Mouse (Mus musculus) hindlimb bud, embryonic 11.5 days (tissue): Measurements from ENCODE around the gene Rhox2g.
"Not testable (repeated sequence)": the region's sequence is repeated elsewhere in the genome, so short reads cannot be mapped to it uniquely, and the experiment has no call there.

Experiments used
- DNase-seq: peaks from one replicate; pipeline ENCODE4 v3.0.0-alpha.2; 2012; ENCODE audit warnings: low read depth, low spot score; ENCODE audit errors: extremely low spot score

The Rhox2g gene

DNA sequence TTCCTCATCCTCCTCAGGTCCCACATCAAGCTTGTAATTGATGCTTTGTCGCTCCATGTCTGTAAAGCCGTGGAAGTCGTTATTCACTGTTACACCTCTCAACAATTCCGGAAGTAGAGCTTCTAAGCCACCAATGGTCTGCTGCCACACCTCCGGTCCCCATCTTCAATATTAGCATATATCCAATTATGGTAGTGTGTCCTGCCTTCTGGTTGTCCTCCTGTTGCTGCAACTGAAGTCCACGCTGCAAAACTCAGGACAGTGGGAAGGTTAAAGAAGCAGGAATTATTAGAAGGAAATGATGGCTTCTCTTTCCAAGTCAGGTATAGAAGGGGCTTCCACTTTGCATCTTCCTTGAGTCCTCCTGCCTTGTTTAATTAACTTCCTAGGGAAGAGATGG is at the start of gene Rhox2g:
Gene Rhox2g, minus strand, starts transcription at position 101 of the 400 bp plus-strand sequence.
- DNase-seq: not testable (repeated sequence)

DNA sequence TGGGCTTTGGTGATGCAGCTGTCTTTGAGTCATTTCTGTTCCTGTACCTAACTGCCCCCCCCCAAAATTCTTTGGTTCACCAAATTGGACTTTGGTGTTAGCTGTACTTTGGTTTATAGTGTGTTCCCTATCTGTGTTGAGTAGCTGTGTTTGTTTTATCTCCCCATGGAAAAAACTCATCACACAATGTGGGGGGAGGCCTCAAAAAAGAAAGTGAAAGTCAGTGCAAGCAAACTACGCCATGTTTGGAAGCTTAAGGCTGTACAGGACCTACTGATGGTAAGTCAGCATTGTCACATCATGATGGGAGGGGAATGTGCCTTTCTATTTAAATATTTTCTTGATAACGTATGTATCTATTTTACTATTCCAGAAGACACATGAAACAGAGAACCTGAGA is 49.0 kb upstream of the Rhox2g start:
- no peak for DNase-seq

DNA sequence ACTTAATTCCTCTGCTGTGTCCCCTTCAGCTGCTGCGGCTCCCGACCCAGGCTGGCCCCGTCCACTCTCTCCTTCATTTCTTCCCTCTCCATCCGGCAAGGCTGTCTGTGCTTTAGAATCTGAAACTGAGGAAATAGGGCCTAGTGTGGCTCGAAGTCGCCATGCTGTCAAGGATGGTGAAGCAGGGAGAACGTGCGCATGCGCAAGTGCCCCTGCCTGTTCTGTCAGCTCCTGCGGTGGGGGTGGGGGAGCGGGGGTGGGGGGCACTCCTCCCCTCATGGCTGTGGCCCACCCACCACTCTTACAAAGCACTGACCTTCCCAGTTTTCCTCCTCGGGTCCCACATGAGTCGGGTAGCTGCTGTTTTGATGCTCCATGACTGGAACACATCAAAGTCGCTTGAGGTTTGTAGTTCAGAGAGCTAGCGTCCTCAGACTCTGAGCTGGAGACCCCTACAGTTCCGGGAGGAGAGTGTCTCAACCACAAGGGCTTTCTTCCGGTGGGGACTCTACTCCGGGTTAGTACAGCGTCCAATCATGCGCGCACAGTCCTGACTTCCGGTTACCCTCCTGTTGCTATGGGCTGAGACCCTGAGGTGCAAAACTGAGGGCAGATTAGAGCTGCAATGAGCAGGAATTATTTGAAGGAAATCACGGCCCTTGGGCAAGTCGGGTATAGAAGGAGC is 39.9 kb upstream of the Rhox2g start:
- DNase-seq: no peak

DNA sequence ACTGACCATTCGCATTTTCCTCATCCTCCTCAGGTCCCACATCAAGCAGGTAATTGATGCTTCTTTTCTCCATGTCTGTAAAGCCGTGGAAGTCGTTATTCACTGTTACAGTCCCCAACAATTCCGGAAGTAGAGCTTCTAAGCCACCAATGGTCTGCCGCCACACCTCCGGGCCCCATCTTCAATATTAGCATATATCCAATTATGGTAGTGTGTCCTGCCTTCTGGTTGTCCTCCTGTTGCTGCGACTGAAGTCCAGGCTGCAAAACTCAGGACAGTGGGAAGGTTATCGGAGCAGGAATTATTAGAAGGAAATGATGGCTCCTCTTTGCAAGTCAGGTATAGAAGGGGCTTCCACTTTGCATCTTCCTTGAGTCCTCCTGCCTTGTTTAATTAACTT is 29.9 kb upstream of the Rhox2g start, which contains the start of gene Rhox2h:
Gene Rhox2h, minus strand, starts transcription at position 101 of the 400 bp plus-strand sequence.
- DNase-seq: not testable (repeated sequence)

DNA sequence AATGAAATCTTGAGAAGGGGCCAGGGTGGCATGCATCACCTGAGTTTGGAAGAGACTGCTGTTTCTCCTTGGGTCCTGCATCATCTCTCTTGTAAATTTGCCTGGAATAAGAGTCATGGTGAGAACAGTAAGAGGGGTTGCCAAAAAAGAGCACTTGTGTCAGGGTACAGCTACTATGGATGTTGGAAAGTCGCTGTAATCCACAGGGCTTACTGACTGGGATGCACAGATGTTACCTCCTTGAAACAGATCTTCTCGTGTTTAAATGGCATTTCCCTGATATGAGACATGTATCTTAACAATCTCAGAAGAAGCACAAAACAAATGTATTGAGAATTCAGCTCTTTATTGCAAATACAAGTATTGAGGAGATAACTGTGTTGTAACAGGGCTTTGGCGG is 25.4 kb upstream of the Rhox2g start, which contains the start of gene Rhox3h:
Gene Rhox3h, minus strand, starts transcription at position 101 of the 400 bp plus-strand sequence.
- not testable (repeated sequence) for DNase-seq

DNA sequence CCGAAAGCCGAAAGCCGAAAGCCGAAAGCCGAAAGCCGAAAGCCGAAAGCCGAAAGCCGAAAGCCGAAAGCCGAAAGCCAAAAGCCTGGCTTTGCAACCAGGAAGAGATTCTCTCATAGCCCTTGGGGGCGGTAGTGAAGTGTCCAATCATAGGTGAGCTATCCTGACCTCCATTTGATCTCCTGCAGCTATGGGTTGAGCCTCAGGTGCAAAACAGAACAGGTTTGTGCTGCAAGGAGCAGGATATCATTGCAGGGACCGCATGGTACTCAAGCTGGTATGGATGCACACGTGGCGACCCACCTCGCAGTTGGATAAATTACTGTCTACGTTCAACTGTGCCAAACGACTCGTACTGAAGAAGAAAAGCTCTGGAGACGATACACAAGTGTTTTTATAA is 8.0 kb upstream of the Rhox2g start, which contains the start of gene Rhox4g:
Gene Rhox4g, minus strand, starts transcription at position 101 of the 400 bp plus-strand sequence.
- DNase-seq: not testable (repeated sequence)

DNA sequence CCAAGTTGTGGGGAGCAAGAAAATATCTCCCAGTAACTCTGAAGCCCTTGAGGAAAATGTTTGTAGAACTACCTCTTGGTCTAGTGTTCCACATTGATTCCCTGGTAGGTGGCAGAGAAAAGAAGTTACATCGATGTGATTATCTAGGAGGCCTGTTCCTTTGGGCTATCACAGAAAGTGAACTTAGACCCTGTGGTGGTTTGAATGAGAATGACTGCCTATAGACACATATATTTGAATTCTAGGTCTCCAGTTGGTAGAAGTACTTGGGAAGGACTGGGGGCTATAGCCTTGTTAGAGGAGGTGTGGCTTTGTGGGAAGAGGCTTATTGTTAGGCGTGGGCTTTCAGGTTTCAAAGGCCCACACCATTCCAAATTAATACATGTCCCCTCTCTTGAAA is 14.8 kb downstream of the Rhox2g start, which contains the start of gene Rhox3g:
Gene Rhox3g, minus strand, starts transcription at position 101 of the 400 bp plus-strand sequence.
- not testable (repeated sequence) for DNase-seq

DNA sequence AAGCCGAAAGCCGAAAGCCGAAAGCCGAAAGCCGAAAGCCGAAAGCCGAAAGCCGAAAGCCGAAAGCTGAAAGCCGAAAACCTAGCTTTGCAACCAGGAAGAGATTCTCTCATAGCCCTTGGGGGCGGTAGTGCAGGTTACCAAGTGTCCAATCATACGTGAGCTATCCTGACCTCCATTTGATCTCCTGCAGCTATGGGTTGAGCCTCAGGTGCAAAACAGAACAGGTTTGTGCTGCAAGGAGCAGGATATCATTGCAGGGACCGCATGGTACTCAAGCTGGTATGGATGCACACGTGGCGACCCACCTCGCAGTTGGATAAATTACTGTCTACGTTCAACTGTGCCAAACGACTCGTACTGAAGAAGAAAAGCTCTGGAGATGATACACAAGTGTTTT is 35.7 kb downstream of the Rhox2g start, which contains the start of gene Rhox4f:
Gene Rhox4f, minus strand, starts transcription at position 101 of the 400 bp plus-strand sequence.
- DNase-seq: not testable (repeated sequence)
